Mouse (Mus musculus) heart, adult 2 months (tissue): Measurements from ENCODE around the gene Actl6b. TPM values are rescaled to one million over a fixed set of nuclear protein-coding genes. Genes with fewer than 3 reads are reported as not detected.

Experiments
- DNase-seq, 2 experiments: peaks; one replicate each; pipeline ENCODE4 v3.0.0; 2021
- H3K27ac ChIP-seq: fragments of 200-600 bp; 2 replicates; pipeline ENCODE4 v1.8.1; 2022
- H3K27me3 ChIP-seq: fragments of 200-500 bp; 2 replicates; pipeline ENCODE4 v1.6.1; 2012; ENCODE audit warnings: mild to moderate bottlenecking, low read length, inconsistent platforms, mixed read lengths; ENCODE audit not compliant: control insufficient read depth, insufficient read depth
- H3K36me3 ChIP-seq: fragments of 200-500 bp; 2 replicates; pipeline ENCODE4 v1.6.1; 2012; ENCODE audit warnings: low read length, inconsistent platforms; ENCODE audit not compliant: control insufficient read depth, insufficient read depth
- H3K4me1 ChIP-seq: fragments of 200-500 bp; 2 replicates; pipeline ENCODE4 v1.6.1; 2011; ENCODE audit warnings: low read length; ENCODE audit not compliant: control insufficient read depth, insufficient read depth
- H3K4me3 ChIP-seq: fragments of 200-600 bp; 2 replicates; pipeline ENCODE4 v1.8.1; 2022
- H3K79me2 ChIP-seq: fragments of 200-500 bp; replicated peaks from 2 replicates; pipeline ENCODE4 v1.6.1; 2012; ENCODE audit warnings: mild to moderate bottlenecking, inconsistent platforms, low read length, moderate library complexity, mixed read lengths; ENCODE audit not compliant: control insufficient read depth, insufficient read depth
- H3K9ac ChIP-seq: fragments of 200-500 bp; 2 replicates; pipeline ENCODE4 v1.6.1; 2012; ENCODE audit warnings: low read depth, mild to moderate bottlenecking, control low read depth, inconsistent platforms, low read length, mixed read lengths
- CTCF ChIP-seq: fragments of 200-600 bp; IDR thresholded peaks from 2 replicates; pipeline ENCODE4 v1.8.1; 2022; ENCODE audit warnings: antibody characterized with exemption, mild to moderate bottlenecking, moderate library complexity
- EP300 ChIP-seq: fragments of 200-500 bp; IDR thresholded peaks from 2 replicates; pipeline ENCODE4 v1.6.1; 2011; ENCODE audit warnings: low read depth, low read length, control low read depth; ENCODE audit not compliant: insufficient read depth
- POLR2A ChIP-seq: fragments of 200-500 bp; IDR thresholded peaks from 2 replicates; pipeline ENCODE4 v1.6.1; 2011; ENCODE audit warnings: mild to moderate bottlenecking, low read depth, low read length, control low read depth; ENCODE audit not compliant: insufficient read depth
- WGBS: fragments of 180-500 bp; shearing (Covaris S2); methylation state at CpG from one replicate; pipeline ENCODE4 v1.1.7; 2018; 5-methylcytosine and 5-hydroxymethylcytosine counted together
- intact Hi-C: fragments of 180-260 bp; cut with DNase I; formaldehyde crosslinking; loops from one replicate; pipeline ENCODE4 v1.15.1; 2025
- polyA plus RNA-seq: library from polyadenylated mRNA; depleted of rRNA; stranded (reverse); fragments of >200 nt; gene quantifications from 2 replicates; pipeline ENCODE4 v1.2.3, GENCODE M21; 2012
- total RNA-seq, 2 experiments: library from RNA; stranded (reverse); gene quantifications; 2 replicates each; pipeline ENCODE4 v1.2.3; 2021

Actl6b gene
- total and polyA plus RNA-seq, 3 experiments = not detected

DNA sequence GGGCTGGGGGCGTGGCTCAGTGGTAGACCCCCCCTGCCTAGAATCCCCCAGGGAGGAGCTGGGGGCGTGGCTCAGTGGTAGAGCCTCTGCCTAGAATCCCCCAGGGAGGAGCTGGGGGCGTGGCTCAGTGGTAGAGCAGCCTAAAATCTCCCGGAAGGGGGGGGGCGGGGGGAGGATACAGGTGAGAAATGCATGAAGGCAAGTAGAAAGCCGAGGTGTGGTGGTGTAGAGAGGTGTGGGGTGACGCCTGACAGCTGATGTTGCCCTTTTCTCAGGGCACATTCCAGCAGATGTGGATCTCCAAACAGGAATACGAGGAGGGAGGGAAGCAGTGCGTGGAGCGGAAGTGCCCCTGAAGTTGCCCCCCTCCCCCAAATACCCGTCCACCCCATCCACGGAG lies 15.7 kb downstream of the Actl6b start:
- H3K4me1 ChIP-seq = no peaks in the 10 kb centered on the region
- TF ChIP-seq POLR2A (no peak), CTCF (no peak), EP300 (no peak)
- DNase-seq = no peak
- no peaks in the 10 kb centered on the region for H3K36me3 ChIP-seq
- no peak overlapping the region for H3K4me3 ChIP-seq
- intact Hi-C loops = no loop called here
- H3K27me3 ChIP-seq = no peaks in the 10 kb centered on the region; the same call in 1 of the 2 replicates
- WGBS = 57% methylated on average over 12 of the region's 12 CpGs
- no peak overlapping the region for H3K27ac ChIP-seq
- H3K9ac ChIP-seq = no peak overlapping the region
- H3K79me2 ChIP-seq = no peaks in the 10 kb centered on the region

DNA sequence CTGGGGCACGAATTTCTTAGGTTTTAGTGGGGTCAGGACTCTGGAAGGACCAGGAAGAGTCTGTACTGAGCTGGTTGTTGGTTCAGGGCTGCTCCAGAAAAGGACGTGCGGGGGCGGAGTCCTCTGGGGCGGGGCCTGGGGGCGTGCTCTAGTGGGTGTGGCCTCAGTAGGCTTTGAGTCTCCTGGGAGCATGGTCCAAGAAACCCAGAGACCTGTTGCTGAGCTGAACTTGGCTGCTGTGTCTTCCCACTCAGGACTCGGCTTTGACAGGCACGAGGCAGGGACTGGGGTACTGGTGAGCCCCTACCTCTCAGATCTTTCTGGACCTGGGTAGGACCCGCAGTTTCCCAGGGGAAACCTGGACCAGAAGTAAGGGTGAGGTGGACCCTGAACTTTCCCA lies 16.3 kb downstream of the Actl6b start, which contains the start of gene Tfr2:
Gene Tfr2, plus strand, starts transcription at position 176 of the 400 bp plus-strand sequence.
- Histone ChIP-seq H3K4me1 (peaks cover 2% of the 10 kb centered on the region; the same call in 1 of the 2 replicates), H3K4me3 (no peak within 1 kb of the TSS), H3K27me3 (peaks cover 2% of the 10 kb centered on the region), H3K9ac (no peak within 1 kb of the TSS), H3K36me3 (no peaks in the 10 kb centered on the region), H3K27ac (no peak within 1 kb of the TSS), H3K79me2 (no peaks in the 10 kb centered on the region)
- peak; percentile 55 to 64 for DNase-seq
- TF ChIP-seq CTCF (no peak), POLR2A (no peak), EP300 (no peak)
- 21% methylated on average over 9 of the region's 9 CpGs for WGBS
- intact Hi-C loops = no loop called here

DNA sequence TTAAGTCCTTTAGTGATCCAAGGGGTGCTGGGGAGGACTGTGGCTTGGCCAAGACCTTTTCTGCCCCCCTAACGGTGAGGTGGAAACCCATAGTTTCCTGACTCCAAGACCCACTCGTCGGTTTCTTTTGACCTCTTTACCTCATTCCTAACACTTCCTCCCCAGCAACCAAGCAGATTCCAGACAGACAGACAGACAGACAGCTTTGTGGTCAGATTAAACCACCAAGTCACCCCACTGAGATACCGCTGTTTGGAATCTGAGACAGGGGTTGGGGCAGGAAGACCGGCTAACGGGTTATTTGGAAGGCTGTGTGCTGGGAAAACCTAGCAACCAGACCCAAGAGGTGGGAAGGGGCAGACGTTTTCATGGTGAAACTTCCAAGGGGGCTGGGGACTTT lies 16.9 kb downstream of the Actl6b start:
- WGBS = 41% methylated on average over 7 of the region's 7 CpGs
- intact Hi-C loops = no loop called here
- Histone ChIP-seq H3K4me1 (peaks cover 2% of the 10 kb centered on the region; the same call in 1 of the 2 replicates), H3K79me2 (no peaks in the 10 kb centered on the region), H3K27me3 (peaks cover 2% of the 10 kb centered on the region), H3K27ac (no peak overlapping the region), H3K36me3 (no peaks in the 10 kb centered on the region), H3K4me3 (no peak overlapping the region), H3K9ac (no peak overlapping the region)
- TF ChIP-seq POLR2A (no peak), EP300 (no peak), CTCF (no peak)
- DNase-seq = no peak

DNA sequence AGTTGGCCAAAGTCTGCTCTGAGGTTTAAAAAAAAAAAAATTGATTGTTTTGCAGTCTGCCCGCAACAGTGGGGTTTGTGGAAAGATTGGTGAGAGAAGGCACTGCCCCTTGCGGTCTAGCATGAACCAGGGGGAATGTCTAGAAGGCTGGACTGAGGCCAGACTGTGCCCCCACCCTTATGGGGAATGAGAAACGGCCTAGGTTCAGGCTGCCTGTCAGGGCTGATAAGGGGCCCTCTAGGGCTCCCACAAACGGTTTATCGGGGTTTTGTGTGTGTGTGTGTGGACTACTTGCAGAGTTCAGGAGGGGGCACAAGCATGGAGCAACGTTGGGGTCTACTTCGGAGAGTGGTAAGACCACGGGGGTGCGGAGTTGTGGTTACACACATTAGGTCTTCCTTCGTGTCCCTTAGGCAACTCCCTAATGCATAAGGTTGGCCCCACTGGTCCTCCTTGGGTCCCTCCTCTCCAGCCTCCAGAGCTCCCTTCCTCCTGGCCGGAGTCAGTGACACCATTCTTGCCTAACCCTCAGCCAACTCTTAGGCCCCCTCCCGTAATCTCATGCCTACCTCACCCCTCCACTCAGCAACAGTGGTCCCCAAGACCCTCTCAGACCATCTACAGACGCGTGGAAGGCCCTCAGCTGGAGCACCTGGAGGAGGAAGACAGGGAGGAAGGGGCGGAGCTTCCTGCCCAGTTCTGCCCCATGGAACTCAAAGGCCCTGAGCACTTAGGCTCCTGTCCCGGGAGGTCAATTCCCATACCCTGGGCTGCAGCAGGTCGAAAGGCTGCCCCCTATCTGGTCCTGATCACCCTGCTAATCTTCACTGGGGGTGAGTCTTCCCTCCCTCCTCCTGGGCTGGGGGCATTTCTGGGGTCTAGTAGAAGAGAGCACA lies 17.6 kb downstream of the Actl6b start:
- intact Hi-C loops = no loop called here
- no peak overlapping the region for H3K9ac ChIP-seq
- peaks cover 2% of the 10 kb centered on the region for H3K27me3 ChIP-seq
- 63% methylated on average over 17 of the region's 17 CpGs for WGBS
- no peak for TF ChIP-seq POLR2A
- no peak for TF ChIP-seq CTCF
- no peak for TF ChIP-seq EP300
- H3K79me2 ChIP-seq = no peaks in the 10 kb centered on the region
- no peak for DNase-seq
- H3K36me3 ChIP-seq = no peaks in the 10 kb centered on the region
- peaks cover 2% of the 10 kb centered on the region; the same call in 1 of the 2 replicates for H3K4me1 ChIP-seq
- H3K27ac ChIP-seq = no peak overlapping the region
- H3K4me3 ChIP-seq = no peak overlapping the region

DNA sequence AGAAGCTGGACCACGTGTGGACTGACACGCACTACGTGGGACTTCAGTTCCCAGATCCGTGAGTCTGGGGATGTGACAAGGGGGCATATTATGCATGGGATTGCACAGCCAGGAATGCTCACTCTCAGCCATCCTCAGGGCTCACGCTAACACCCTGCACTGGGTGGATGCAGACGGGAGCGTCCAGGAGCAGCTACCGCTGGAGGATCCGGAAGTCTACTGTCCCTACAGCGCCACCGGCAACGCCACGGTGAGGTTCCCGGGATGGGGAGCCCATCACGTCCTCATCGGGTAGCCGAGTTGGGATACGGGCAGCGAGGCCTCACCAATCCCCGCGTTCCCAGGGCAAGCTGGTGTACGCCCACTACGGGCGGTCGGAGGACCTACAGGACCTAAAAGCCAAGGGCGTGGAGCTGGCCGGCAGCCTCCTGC lies 21.2 kb downstream of the Actl6b start:
- H3K27ac ChIP-seq = no peak overlapping the region
- H3K4me1 ChIP-seq = peaks cover 2% of the 10 kb centered on the region; the same call in 1 of the 2 replicates
- H3K4me3 ChIP-seq = peak overlapping the region; percentile 39
- no peaks in the 10 kb centered on the region for H3K79me2 ChIP-seq
- peak; percentile 49 to 61 for DNase-seq
- H3K9ac ChIP-seq = no peak overlapping the region; the same call in 1 of the 2 replicates
- peaks cover 2% of the 10 kb centered on the region for H3K27me3 ChIP-seq
- TF ChIP-seq CTCF (peak; percentile 64), EP300 (no peak)
- 10% methylated on average over 27 of the region's 27 CpGs for WGBS
- H3K36me3 ChIP-seq = no peaks in the 10 kb centered on the region
- intact Hi-C loops = no loop called here

DNA sequence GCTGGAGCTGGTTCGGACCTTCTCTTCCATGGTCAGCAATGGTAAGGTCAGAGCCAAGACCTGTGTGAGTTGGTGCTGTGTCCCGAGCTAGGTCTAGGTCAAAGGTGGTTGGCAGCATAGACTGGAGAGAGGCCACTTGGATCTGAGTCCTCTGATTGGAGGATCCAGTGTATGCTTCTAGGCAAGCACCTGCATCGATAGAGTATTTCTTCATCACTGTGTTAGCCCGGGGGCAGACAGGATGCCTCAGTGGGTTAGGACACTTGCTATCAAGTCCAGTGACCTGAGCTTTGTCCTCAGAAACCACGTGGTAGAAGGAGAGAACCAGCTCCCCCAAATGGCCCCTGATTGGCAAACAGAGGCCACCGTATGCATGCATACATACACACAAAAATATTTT lies 26.9 kb downstream of the Actl6b start:
- no peaks in the 10 kb centered on the region for H3K79me2 ChIP-seq
- intact Hi-C loops = loop anchor here (5.0 kb wide), 1 partner anchor 177 kb away; no protein-coding TSS in a partner anchor
- H3K36me3 ChIP-seq = no peaks in the 10 kb centered on the region
- TF ChIP-seq POLR2A (no peak), CTCF (no peak), EP300 (no peak)
- DNase-seq = no peak
- H3K4me3 ChIP-seq = no peak overlapping the region
- no peak overlapping the region for H3K27ac ChIP-seq
- H3K4me1 ChIP-seq = no peaks in the 10 kb centered on the region
- 0 out of 2 replicates have a peak, but pooled peaks cover 3% of the 10 kb centered on the region for H3K27me3 ChIP-seq
- H3K9ac ChIP-seq = no peak overlapping the region
- 70% methylated on average over 6 of the region's 6 CpGs for WGBS
